Mouse (Mus musculus): ENCODE measurements around the gene Dapp1.

GRCm38 (mm10) chr3:137999224-137999790 lies 18.0 kb upstream of the Dapp1 start:
- no peak for TF ChIP-seq CTCF (IDR thresholded peaks at IDR 0.05; ENCODE audit: low read depth)
- TF ChIP-seq EP300 (optimal IDR thresholded peaks at IDR 0.05), result no peak

All from stomach, postnatal 0 days (tissue).